Mouse (Mus musculus): ENCODE data around the gene Gpm6a.
A peak's percentile ranks its signal among the peaks of the same experiment; 100 is the strongest.

Gene Gpm6a

DNA sequence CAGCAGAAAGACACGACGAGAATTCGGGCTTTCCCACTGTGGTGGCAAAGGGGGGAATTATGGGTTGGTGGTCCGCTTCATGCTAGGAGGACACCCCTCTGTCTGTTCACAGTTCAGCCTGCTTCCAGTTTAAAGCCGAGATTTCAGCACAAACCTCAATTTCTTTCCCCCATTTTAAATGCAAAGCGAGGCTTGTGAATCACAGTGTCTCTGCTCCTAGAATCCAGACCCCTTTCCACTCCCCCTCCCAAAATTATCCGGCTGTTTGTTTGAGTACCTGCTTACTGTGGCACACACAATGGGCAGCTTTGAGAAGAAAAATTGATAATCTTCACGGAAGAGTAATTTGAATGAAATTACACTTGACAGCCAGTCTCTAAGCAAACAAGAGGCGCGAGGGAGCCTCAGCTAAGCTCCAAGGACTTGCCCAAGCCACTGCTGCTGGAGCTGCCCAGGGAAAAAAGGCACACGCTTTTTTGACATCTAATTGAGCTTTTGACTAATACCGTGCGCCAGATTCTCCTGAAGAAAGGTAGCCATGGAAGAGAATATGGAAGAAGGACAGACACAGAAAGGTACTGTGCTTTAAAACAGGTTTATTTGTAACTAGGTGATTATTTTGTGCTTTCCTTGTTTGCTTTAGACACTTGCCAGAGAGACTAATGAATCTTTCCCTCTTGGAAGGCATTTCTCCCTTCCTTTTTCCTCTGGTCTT lies at the start of gene Gpm6a:
Gene Gpm6a, plus strand, starts transcription at position 103 of the 715 bp plus-strand sequence.
- DNase-seq (ENCODE audit: low read depth, low spot score) = peak; percentile 72

DNA sequence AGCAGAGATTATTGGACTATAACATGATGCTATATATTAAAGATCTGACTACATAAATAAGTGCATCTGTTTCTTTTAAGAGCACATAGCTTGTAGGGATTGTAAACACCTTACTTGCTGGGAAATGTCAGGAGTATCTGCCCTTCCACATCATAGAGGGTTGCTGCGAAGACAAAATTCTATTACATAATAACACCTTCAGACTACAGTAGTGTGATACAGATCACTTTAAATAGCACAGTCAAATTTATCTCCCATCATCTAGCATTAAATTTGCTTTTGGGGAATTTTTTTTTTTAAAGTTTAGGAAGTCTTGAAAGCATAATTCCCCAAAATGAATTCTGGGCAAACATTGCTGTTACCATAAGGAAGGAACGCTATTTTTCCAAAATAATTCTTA lies 41.8 kb upstream of the Gpm6a start:
- no peak for DNase-seq (ENCODE audit: low read depth, low spot score)

DNA sequence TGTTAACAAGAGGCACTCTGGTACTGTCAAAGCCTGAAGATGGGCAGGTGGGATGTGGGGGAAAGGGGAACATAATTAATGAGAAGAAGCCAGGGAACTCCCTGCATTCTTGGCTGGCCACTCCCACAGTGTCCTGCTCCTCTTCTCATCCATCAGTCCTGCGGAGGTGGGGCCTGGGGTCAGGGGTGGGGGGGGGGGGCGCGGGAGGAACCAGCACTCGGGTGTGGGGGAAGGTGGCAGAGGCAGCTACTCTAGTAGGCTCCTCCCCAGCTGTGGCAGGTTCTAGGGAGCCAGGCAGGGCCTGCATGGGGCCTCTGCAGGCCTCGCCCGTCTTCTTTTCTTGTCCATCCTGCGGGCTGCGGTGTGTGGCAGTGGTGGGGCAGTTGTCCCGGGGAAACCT lies 36.9 kb upstream of the Gpm6a start:
- no peak for DNase-seq (ENCODE audit: low read depth, low spot score)

DNA sequence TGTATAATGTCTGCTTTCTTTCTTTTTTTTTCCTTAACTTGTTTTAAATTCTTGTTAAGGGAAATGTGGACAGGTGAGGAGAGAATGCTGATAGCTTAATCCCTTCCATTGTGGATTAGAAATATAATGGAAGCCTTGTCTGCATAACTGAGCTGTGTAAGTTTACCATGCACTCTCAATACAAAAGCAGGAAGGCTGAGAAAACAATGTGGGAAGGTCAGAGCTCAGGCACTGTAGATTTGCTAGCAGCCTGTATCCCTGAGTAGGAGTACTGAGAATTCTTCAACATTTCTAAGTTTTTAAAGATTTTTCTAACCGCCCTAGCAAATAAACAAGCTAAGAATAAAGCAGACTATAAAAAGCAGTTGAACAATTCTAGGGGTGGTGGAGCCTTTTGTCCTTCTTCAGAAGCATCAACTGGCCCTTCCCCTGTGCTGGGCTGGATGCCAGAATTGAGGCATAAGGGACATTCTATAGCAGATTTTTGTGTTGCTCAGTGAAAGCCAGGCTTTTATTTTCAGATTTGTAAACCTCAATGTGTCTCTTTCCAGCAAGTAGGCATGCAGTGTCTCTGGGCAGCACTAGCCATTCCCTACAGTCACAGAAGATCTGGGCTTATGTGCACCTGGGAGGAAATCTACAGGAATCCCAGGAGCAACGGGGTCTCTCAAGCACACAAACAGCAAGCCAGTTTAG lies 32.3 kb upstream of the Gpm6a start:
- peak; percentile 32 for DNase-seq (ENCODE audit: low read depth, low spot score)

DNA sequence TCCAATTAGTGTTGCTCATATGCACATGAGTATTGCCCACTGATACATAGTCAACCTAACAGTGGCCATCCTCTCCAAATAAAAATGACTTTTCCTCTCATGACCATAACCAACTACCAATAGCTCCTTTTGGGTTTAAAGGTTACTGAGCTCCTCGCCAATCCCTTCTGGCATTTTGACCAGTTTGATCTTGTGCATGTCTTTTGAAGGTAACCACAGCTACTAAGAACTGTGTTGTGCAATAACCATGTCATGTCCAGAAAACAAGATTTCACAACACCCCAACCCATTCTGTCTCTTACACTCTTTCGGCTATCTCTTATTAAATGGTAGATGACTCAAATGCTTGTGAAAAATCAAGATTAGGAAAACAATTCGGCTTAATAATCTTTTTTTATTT lies 29.7 kb upstream of the Gpm6a start:
- DNase-seq (ENCODE audit: low read depth, low spot score) = no peak

DNA sequence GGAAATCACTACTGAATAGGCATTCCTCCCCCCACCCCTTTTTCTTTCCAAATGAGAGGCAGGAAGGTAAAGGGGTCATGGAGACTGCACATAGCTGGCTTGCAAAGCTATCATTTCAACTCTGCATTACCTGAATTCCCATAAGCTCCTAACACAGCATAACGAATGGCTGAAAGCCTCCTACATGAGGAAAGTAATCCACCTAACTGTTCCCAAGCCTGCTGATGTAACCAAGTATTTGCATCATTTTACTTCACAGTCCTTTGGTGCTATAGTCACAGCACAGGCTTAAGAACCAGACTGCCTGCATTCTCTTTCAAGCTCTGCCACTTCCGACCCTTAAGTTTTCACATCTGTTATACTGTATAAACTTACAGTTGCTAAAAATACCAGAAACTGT lies 22.3 kb upstream of the Gpm6a start:
- DNase-seq (ENCODE audit: low read depth, low spot score) = no peak

DNA sequence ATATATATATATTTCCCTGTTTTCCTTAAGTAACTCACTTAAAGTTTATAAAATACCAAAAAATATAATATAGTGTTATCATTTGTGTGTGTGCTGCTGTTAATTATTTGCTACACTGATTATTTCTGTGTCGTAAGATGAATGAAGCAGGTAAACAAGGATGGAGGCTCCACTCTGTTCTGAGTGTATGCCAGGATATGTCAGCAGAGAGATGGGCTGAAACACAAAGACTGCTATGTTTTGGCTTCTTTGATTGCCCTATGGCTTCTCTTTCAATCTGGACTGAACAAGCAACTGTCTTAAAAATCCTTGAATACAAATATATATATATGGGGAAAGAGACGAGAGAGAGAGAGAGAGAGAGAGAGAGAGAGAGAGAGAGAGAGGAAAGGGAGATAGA lies 1.3 kb upstream of the Gpm6a start:
- no peak for DNase-seq (ENCODE audit: low read depth, low spot score)

DNA sequence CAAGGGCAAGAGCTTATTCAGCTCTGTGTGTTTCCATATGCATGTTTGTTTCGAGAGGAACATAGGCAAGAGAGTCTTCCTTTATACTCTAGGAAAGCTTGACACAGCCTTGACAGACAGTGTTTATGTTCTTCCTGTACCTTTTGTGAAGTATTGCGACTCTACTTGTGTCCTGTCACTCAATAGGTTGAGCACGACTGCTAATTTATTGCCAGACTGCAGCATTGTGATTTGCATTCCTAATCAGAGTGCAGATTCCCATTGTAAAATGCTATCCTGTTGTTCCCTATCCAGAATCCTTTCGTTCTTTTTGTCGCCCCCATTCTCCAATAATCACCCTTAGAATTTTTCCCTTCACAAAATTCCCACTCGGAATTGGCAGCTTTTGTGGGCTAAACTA lies 613 bp upstream of the Gpm6a start:
- no peak for DNase-seq (ENCODE audit: low read depth, low spot score)

DNA sequence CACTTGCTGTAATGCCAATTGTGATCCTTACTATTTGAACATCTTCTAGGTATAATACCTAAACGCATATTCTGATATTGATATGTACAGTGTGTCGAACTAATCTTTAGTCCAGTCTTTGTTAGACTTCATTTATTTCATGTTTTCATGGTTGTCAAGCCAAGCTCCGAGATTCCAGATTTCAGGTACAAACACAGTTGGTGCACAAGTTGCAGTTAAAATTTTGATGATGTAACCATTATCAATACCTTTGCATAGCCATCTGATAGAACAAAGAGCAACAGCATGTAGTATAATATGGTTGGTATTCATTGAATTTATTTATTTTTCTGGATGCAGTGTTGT lies 785 bp downstream of the Gpm6a start:
- no peak for DNase-seq (ENCODE audit: low read depth, low spot score)

DNA sequence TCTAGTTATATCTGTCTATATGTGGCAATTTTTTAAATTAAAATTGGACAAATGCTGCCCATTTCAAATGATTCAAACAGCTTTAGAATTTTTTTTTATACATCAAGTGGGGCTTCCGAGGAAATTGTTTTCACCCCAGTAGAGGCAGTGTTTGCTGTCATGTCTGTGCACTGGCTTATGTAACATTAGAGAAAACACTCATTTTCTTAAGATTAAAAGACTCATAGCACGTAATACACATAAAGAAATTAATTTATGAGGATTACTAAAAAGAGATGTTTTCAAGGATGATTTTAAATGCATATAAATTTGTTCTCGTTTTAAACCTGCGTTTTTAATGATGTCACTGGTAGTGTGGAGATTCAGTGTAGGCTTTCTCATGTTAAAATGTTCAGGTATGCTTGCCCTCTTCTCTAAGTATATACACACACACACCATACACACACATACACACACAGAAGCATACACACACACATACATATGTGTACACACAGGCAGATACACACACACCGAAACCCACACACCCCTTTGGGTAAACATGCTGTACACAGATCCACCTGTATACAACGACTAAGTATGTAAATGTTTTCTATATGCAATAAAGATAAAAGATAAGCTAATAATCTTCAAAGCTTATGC lies 1.4 kb downstream of the Gpm6a start:
- no peak for DNase-seq (ENCODE audit: low read depth, low spot score)

DNA sequence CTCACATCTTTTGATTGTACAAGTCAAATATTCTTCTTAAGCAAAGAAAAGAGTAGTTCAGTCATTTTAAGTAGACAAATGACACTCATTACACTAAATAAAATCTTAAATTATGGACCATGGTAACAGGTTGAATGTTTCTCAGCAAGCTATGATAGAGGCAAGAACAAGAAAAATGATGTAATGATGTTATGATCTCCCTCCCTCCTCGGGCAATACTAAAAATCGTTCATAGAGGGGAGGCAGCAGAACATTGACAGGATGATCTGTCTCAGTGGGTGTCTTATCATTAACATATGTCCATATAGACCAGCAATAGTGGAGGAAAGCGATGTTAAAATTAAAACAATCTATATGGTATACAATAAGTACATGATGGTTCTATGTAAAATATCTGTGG lies 2.1 kb downstream of the Gpm6a start:
- peak; percentile 70 for DNase-seq (ENCODE audit: low read depth, low spot score)

DNA sequence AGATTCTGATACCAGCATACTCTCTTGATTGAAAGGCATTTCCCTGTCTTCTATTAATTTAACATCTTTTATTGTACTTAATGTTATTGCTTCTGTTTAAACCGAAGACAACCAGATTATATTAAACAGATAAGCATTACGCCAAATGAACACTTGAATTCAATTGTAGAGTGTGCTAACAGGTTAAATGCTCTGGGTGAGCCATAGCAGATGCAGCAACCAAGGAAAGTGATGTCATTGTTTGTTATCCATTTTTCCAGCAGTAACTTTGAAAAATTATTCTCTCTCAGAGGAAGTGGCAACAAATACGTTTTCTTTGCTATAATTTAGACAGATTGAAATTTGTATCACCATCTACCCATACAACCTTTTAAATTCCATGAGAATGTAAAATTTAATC lies 2.9 kb downstream of the Gpm6a start:
- no peak for DNase-seq (ENCODE audit: low read depth, low spot score)

DNA sequence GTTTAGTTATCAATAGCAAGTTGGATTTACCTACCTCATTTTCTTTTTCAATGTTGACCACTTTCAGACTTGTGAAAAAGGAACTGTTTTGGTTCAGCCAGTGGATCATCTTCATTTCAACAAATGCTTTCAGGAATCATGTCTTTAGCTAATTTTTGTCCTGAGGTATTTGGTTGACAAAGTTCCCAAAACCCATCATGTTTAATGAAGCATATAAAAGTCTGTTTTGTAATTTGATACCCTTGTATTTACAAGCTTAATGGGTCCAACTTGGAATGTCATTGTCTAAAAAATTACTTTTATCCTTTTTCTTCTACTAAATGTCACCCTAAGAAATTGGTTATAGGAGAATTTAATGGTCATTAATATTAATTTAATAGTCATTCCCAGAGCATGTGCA lies 6.9 kb downstream of the Gpm6a start:
- no peak for DNase-seq (ENCODE audit: low read depth, low spot score)

DNA sequence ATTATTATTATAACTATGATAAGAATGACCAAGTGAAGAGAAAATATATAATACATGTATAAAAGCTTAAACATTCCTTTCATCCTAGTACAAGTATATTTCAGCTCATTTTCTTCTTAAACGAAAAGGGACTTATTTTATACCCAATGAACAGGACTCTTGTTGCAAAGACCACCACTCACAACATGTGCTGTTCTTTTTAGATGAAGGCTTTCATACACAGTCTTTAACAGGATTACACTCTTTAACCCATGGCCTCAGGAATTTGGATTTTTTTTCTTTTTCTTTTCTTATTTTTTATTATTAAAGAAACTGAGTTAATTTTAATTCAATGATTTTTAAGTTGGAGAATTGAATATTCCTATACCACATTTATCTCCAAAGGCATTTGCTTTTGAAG lies 20.4 kb downstream of the Gpm6a start:
- no peak for DNase-seq (ENCODE audit: low read depth, low spot score)

DNA sequence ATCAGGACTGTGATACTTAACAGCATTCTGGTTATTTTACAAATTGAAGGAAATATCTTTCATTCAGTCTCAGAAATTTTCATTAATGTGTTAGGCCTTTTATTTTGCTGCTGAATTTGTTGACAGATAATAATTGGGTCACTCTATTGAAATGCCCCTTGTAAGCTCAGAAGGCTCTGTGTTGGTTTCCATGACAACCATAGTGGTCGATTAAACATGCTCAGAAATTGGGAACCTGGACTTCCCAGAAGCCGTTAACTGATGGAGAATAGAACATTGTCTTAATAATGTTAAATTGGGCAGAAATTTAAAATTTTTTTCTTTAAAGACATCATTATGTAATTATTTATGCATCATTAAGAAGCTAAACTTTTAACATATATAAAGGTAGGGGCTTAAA lies 20.9 kb downstream of the Gpm6a start:
- no peak for DNase-seq (ENCODE audit: low read depth, low spot score)

DNA sequence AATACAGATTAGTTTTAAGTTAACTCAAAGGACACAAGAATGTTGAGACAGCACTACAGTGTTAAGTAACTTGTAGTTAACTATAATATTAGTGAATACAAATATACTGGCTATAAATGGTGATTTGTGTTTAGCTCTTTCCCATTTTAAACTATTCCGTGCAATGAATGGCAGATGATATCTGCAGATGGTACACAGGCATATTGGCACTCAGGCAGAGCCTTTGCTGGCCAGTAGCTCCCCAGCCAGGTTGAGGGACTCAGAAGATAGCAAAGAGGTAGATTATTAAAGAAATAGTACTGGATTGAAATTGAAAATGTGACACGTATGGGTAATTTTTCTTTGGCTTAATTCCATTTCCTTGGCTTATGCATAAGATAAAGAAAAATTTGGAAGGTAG lies 21.3 kb downstream of the Gpm6a start:
- no peak for DNase-seq (ENCODE audit: low read depth, low spot score)

DNA sequence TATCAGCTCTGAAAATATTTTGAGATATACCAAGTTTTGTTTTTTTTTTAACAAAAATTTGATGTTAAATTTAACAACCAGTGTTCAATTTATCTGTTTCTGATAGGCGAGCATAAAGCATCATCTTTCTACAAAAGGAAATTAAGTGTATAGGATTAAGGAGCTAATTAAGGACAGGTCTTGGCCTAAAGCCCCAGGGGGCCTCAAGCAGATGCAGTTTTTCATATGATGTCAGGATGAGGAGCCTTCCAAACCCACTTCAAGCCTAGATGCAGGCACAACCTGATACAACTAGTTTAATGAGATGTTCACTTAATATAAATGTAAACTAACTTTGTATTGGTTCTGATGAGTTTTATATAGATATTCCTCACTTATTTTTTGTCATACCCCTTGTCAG lies 22.0 kb downstream of the Gpm6a start:
- no peak for DNase-seq (ENCODE audit: low read depth, low spot score)

DNA sequence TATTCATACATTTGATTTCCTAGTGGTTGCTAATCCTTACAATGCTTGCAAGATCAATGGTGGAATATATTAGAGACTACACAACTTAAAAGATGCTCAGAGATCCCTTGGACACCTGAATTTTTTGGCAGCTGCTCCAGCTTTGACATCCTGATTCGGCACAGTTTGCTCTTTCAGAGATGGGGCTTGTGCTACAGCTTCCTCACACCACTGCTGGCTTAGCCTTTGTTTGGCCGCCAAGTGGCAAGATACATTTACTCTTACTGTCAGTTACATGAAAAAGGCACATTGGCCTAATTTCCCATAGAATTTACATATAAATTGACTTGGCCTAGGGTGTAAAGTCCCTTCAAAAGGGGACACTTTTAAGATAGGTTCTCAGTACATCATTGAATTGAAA lies 32.1 kb downstream of the Gpm6a start:
- no peak for DNase-seq (ENCODE audit: low read depth, low spot score)

DNA sequence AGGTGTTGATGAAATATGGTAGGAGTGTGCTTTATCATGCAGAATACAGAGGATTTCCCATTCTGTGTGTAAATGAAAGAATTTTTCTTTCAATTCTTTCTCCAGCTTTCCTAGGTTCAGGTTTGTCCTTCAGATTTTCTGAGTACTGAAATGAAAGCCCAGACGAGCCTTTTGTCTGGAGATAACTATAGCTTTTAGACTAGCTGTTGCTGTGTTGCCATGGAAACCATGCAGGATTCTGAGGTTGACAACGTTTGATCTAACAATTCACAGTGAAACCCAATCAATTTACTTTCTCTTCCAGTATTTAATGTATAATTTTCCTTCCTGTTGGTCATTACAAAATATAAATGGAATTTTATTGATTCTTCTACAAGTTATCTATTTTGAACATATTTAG lies 34.5 kb downstream of the Gpm6a start:
- peak; percentile 43 for DNase-seq (ENCODE audit: low read depth, low spot score)

DNA sequence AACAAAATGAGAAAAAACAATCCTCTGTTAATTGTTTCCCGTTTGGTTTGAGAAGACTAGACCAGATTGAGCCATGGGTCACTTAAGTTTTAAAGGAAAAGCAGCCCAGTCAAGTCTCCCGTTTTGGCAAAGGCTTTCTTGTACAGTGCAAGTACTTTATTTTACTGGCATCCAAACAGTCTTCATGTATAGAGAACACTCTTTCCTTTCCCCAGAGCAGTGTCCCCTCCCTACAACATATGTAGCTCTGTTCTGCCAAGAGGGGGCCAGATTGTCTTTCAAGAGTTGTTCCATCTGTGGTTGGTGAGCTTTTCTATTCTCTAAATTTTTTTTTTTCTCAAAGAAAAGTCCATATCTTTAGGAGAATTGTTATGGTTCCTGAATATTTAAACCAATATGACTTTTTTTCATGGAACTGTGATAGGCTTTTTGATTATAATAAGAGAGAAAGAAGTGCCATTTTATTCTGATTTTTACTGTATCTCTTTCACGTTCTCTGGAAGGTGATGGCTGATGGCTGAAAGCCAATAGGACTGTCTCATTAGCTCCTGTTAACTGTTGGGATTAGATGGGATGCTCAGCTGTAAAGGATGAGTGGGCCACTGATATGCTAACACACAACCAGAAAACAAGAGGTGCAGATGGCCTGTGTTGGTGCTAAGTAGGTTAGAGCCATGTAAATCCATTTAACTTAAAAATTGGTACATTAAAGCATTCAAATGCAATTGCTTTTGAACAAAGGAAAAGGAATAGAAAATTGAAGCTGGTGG lies 37.4 kb downstream of the Gpm6a start:
- peak; percentile 35 for DNase-seq (ENCODE audit: low read depth, low spot score)

DNA sequence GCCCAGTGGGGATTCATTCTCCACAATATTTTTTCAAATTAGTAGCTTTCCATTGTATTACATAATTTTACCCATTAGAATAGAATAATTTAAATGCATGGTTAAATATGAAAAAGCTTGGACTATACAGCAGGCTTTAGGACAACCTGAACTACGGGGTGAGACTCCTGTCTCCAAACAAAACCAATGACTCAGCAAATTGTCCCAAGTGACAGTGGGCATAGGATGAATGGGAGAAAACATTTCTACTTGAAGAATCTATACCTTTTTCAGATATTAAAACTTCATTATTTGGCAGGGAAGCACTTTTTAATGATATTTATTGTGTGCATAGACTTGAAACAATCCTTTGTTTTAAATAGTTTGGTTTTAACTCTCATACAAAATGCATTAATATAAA lies 41.0 kb downstream of the Gpm6a start:
- DNase-seq (ENCODE audit: low read depth, low spot score) = no peak

DNA sequence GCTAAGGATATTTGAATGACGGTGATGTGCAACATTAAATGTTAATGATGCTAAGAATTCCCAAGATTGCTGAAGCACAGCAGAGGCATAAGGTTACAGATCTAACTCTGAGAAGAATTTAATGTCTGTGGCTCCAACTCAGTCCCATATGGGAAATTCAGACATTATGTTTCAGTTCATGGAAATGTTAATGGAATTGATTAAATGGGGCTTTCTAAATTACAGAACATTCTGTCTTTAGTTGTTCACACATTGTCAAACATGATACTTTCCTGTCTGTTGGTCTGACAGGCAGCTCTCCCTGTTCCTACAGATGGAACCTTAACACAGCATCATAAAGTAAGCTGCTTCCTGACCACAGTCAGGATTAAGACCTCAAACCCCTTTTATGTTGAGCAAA lies 47.8 kb downstream of the Gpm6a start:
- no peak for DNase-seq (ENCODE audit: low read depth, low spot score)
